Mouse (Mus musculus): ENCODE results near the gene Btbd35f21.
"Not testable (repeated sequence)": the region's sequence is repeated elsewhere in the genome, so short reads cannot be mapped to it uniquely, and the experiment has no call there.

The Btbd35f21 gene

GRCm38 (mm10) chrX:32725809-32726208, at the start of gene Btbd35f21:
Btbd35f21 (plus strand) TSS chrX:32726109.
- DNase-seq (ENCODE audit: low spot score), result not testable (repeated sequence)

All from ovary, adult 18-20 months (tissue).